Mouse (Mus musculus) liver, postnatal 0 days (tissue): ENCODE results near the gene Tktl1.

Experiments
- CTCF ChIP-seq: sonication (generic); IDR thresholded peaks from 2 replicates; pipeline ENCODE4 v1.5.1; 2016; ENCODE audit warnings: antibody characterized with exemption, low read depth
- EP300 ChIP-seq: IDR thresholded peaks from 2 replicates; pipeline ENCODE4 v1.6.1; 2016; ENCODE audit warnings: antibody characterized with exemption, low read depth, mild to moderate bottlenecking

DNA sequence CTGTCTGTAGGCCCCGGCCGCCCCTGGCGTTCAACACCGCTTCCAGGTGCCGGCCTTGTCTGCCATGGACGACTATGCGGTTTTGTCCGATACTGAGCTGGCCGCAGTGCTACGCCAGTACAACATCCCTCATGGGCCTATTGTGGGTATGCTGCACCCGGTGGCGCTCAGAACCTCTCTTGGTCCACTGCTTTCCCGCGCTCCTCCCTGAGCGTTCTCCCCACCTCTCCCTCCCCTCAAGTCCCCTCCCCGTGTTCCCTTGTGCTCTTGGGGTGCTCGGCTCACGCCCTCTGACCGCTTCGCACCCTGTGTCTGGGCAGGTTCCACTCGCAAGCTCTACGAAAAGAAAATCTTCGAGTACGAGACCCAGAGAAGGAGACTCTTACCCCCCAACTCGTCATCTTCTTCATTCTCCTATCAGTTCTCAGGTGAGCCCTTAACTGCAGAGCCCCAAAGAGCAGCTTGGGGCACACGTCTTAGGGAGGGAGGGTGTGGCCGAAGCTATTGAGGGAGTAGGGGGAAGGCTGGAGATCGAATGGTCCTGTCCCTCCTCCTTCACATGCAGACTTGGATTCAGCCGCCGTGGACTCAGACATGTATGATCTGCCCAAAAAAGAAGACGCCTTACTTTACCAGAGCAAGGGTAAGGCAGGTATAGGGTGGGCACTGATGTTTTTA, 78.0 kb downstream of the Tktl1 start:
- TF ChIP-seq CTCF = no peak
- TF ChIP-seq EP300 = no peak
